Mouse (Mus musculus): ENCODE data around the gene Nf2. TPM values are rescaled to one million over a fixed set of nuclear protein-coding genes. Genes with fewer than 3 reads are reported as not detected.
"Not testable (repeated sequence)": the region's sequence is repeated elsewhere in the genome, so short reads cannot be mapped to it uniquely, and the experiment has no call there.

Gene Nf2
- polyA plus RNA-seq, 1 experiment from 2014 or later = 93.1 TPM

DNA sequence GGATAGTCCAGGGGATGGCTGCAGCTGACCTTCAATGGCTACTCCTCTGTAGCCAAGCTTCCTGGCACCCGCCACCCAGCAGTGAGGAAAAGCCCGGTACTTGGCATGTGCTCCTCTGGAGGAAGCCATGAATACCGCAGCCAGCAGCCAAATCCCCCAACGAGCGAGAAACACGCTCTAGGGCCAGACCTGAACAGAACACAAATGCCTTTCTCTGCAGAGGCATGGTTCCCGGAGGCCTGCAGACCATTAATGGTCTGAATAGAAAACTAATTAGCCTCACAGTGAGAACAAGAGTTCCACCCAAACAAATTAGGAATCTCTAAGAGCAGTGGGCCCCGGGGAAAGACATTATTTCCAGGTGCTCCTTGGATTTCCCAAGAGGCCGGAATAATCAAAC is 46.3 kb downstream of the Nf2 start:
- no peak for TF ChIP-seq CTCF (IDR thresholded peaks at IDR 0.05)
- no peaks in the 10 kb centered on the region for H3K27me3 ChIP-seq
- ATAC-seq (no peak), DNase-seq (ENCODE audit: low read depth, low spot score) (no peak)
- ChIA-PET POLR2A (no interaction called here), CTCF (no interaction called here)
- in situ Hi-C loops (cut with MboI; ENCODE audit: low pct_unique_long_range_greater_than_20kb) = no loop called here

DNA sequence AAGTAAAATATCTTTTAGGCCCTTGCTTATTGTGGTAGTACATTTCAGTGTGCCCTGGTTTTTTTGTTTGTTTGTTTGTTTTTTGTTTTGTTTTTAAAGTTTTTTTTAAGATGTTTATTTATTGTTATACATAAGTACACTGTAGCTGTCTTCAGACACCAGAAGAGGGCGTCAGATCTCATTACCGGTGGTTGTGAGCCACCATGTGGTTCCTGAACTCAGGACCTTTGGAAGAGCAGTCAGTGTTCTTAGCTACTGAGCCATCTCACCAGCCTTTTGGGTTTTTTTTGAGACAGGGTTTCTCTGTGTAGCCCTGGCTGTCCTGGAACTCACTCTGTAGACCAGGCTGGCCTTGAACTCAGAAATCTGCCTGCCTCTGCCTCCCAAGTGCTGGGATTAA is 46.9 kb downstream of the Nf2 start:
- in situ Hi-C loops (cut with MboI; ENCODE audit: low pct_unique_long_range_greater_than_20kb); H3K27me3 ChIP-seq; DNase-seq (ENCODE audit: low read depth, low spot score); CTCF ChIA-PET; ATAC-seq: not testable (repeated sequence)
- POLR2A ChIA-PET = interaction anchor here (0.6 kb wide), 1 partner anchor 13 kb away, joined by 3 read pairs; no protein-coding TSS in a partner anchor
- peak; percentile 29 for TF ChIP-seq CTCF (IDR thresholded peaks at IDR 0.05)

DNA sequence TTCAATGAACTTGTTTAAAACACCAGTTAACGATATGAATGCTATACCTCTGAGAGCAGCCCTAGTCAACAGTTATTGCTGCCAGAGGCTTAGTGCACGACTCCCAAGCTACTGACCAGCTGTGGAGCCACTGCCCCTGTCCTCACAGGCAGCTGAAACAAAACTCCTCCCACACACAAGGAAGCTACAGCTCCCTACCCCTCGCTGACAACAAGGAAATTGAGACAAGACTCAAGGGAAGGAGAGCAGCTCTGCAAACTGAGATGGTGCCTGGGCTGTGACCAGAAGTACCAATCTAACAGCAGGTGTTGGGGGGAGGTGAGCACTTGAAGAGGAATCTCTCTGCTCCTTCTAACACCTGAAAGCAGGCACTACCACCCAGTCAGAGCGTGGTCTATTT is 48.7 kb downstream of the Nf2 start:
- CTCF ChIA-PET = interaction anchor here (3.0 kb wide), 1 partner anchor 11 kb away, joined by 10 read pairs; no protein-coding TSS in a partner anchor
- POLR2A ChIA-PET = interaction anchor here (0.9 kb wide), 1 partner anchor 19 kb away, joined by 3 read pairs; no protein-coding TSS in a partner anchor
- no peaks in the 10 kb centered on the region for H3K27me3 ChIP-seq
- in situ Hi-C loops (cut with MboI; ENCODE audit: low pct_unique_long_range_greater_than_20kb) = no loop called here
- no peak for TF ChIP-seq CTCF (IDR thresholded peaks at IDR 0.05)
- no peak for DNase-seq (ENCODE audit: low read depth, low spot score)
- no peak for ATAC-seq

DNA sequence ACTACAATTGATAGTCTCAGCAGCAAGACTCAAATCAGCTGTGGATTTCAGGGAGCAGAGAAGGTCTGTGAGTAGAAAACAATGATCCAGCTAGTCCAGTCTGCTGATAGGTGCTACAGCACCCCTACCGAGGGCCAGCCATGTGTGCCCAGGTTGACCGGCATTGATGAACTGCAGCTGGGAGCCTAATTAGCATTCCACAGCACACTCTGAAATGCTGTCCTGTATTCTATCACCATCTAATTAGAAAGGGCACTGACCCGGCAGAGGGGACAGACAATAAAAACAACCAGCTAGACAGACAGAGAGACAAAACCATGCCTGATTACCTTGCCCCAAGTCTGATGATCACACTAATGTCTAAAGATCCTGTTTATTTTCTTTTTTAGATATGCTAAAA is 56.3 kb downstream of the Nf2 start:
- DNase-seq (ENCODE audit: low read depth, low spot score) (no peak), ATAC-seq (no peak)
- in situ Hi-C loops (cut with MboI; ENCODE audit: low pct_unique_long_range_greater_than_20kb) = no loop called here
- POLR2A ChIA-PET = no interaction called here
- CTCF ChIA-PET = interaction anchor here (0.9 kb wide), 1 partner anchor 20 kb away, joined by 4 read pairs; no protein-coding TSS in a partner anchor
- TF ChIP-seq CTCF (IDR thresholded peaks at IDR 0.05) = no peak
- H3K27me3 ChIP-seq = no peaks in the 10 kb centered on the region

DNA sequence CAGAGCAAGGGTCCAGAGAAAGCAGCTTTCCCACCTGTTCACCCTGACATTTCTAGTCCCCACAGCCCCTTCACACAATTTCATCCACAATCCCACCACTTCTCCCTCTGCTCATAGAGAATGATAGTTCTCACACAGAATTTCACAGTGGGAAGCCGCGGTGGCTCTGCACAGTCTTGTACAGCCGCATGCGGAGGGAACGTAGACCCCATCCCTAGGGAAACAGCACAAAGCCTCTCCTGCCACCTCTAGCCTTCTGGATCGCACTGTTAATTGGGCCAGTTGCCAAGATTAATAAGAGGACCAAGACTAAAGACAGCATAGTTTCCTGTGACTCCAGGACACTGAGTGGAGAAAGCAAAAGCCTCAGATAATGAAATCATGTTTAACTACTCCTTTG is 57.8 kb downstream of the Nf2 start:
- no peak for DNase-seq (ENCODE audit: low read depth, low spot score)
- ChIA-PET CTCF (no interaction called here), POLR2A (no interaction called here)
- ATAC-seq = no peak
- in situ Hi-C loops (cut with MboI; ENCODE audit: low pct_unique_long_range_greater_than_20kb) = no loop called here
- no peaks in the 10 kb centered on the region for H3K27me3 ChIP-seq
- TF ChIP-seq CTCF (IDR thresholded peaks at IDR 0.05) = no peak

DNA sequence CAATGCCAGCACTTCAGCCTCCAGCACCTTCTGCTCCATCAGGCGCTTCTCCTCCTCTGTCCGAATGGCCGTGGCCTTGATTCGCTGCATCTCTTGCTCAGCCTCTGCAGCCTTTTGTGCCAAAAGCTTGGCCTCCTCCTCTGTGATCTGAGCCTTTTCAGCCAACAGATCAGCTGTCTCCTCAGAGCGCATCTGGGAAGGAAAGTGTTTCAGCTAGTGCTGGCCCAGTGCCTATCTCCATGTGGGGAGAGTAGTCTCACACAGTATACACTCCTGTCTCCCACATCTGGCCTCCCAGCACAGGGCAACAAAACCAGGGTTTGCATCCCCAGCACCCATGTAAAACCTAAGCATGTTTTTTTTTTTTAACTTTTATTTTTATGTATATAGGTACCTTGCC is 59.6 kb downstream of the Nf2 start:
- no peak for TF ChIP-seq CTCF (IDR thresholded peaks at IDR 0.05)
- POLR2A ChIA-PET = no interaction called here
- in situ Hi-C loops (cut with MboI; ENCODE audit: low pct_unique_long_range_greater_than_20kb) = no loop called here
- CTCF ChIA-PET = no interaction called here
- H3K27me3 ChIP-seq = no peaks in the 10 kb centered on the region
- ATAC-seq (no peak), DNase-seq (ENCODE audit: low read depth, low spot score) (no peak)

DNA sequence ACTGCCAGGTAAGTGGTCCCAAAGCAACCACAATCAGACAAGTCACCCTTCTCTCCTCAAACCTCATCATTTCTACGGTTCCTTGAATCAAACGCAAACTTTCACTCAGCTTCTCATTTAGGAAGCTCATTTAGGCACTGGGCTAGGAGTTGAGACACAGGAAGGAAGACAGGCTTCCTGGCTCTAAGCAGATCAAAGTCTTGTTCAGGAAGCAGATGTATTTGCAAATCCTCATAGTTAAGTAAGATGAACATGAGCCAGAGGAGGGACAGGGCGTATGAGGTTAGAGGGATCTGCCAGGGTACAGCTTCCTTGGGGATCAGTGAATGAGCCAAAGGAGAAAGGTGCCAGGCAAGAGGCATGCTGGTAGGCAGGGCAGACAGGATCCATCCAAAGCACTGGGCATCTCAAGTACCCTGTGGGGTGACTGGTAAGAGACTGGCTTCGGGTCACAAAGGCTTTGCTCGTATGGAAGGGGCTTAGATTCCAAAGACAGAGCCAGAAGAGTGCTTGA is 64.7 kb downstream of the Nf2 start:
- CTCF ChIA-PET = interaction anchor here (0.8 to 1.5 kb wide), 2 partner anchors 11 to 27 kb away, joined by 4 read pairs; no protein-coding TSS in a partner anchor
- in situ Hi-C loops (cut with MboI; ENCODE audit: low pct_unique_long_range_greater_than_20kb) = no loop called here
- DNase-seq (ENCODE audit: low read depth, low spot score) (no peak), ATAC-seq (no peak)
- no peaks in the 10 kb centered on the region for H3K27me3 ChIP-seq
- POLR2A ChIA-PET = no interaction called here
- TF ChIP-seq CTCF (IDR thresholded peaks at IDR 0.05) = no peak

DNA sequence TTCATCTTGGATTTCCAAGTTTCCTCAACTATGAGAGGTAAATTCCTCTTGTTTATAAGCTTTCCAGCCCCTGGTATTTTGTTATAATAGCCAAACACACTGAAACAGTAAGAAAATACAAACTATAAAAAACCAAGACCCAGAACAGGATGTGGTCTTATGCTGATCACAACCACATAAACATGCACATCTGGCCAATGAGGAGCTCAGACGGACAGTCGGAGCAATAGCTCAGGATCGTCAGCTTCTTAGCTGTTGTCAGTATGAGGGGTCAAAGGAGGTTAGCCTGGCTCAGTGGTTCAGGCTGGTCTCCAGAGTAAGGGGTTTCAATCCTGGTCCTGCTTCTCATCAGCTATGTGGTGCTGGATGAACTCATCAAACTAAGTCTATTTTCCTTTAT is 66.2 kb downstream of the Nf2 start:
- no peaks in the 10 kb centered on the region for H3K27me3 ChIP-seq
- ATAC-seq = no peak
- no peak for DNase-seq (ENCODE audit: low read depth, low spot score)
- in situ Hi-C loops (cut with MboI; ENCODE audit: low pct_unique_long_range_greater_than_20kb) = no loop called here
- ChIA-PET CTCF (no interaction called here), POLR2A (no interaction called here)
- no peak for TF ChIP-seq CTCF (IDR thresholded peaks at IDR 0.05)

DNA sequence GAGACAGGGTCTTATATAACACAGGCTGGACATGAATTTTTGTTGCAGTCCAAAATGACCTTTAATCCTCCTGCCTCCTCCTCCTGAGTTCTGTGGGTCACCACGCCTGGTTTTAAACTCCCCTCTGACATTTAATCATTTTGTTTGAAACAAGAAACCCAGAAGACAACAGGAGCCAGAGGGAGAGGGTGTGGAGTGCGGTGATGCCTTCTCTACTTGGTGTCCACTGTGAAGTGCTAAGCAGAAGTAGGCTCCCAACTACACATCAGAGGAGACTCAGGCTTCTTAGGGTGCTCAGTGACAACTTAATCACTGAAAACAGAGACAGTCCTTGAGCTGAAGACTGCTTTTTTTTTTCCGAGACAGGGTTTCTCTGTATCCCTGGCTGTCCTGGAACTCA is 68.4 kb downstream of the Nf2 start:
- no peak for ATAC-seq
- POLR2A ChIA-PET = no interaction called here
- CTCF ChIA-PET = no interaction called here
- TF ChIP-seq CTCF (IDR thresholded peaks at IDR 0.05) = no peak
- DNase-seq (ENCODE audit: low read depth, low spot score) = no peak
- H3K27me3 ChIP-seq = no peaks in the 10 kb centered on the region
- in situ Hi-C loops (cut with MboI; ENCODE audit: low pct_unique_long_range_greater_than_20kb) = no loop called here

DNA sequence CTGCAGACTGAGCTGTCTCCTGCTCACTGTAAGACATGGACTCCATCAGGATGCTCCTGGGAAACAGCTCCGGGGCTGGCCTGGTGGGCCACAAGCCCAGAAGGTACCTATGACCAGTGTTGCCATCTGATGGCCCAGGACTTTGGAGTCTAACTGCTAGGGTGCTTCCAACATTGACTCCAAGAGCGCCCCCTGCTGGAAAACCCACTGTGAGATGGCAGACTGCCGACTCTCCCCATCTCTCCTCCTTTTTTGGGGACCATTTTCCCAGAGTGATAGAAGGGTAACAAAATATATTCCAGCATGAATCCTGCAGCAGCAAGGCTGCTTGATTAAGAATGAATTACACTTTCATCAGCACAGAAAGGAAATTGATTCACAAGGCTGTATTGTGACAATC is 76.4 kb downstream of the Nf2 start:
- in situ Hi-C loops (cut with MboI; ENCODE audit: low pct_unique_long_range_greater_than_20kb) = loop anchor here (5.0 kb wide), 1 partner anchor 336 kb away; no protein-coding TSS in a partner anchor
- DNase-seq (ENCODE audit: low read depth, low spot score) (no peak), ATAC-seq (no peak)
- no peak for TF ChIP-seq CTCF (IDR thresholded peaks at IDR 0.05)
- H3K27me3 ChIP-seq = no peaks in the 10 kb centered on the region
- ChIA-PET POLR2A (no interaction called here), CTCF (interaction anchor here (0.6 to 2.0 kb wide), 6 partner anchors 11 to 70 kb away, joined by 3 to 5 read pairs (median 4); no protein-coding TSS in a partner anchor)

DNA sequence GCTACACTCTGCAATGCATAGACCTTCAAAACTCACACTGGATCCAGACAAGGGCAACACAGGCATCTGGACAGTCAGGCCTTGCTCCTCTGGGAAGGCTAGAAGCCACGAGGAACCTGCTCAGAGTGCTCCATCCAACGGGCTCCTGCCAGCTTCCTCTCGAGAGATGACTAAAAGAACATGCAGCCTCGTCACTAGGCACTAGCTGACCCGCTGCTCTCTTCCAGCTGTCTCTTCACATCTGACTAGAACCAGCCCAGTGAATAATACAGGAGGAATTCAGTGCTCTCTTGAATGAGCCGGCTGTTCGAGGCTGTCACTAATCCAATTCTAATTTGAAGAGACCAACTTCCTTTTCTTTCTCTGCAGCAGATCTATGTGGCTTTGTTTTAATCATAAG is 77.6 kb downstream of the Nf2 start:
- no peaks in the 10 kb centered on the region for H3K27me3 ChIP-seq
- POLR2A ChIA-PET = no interaction called here
- CTCF ChIA-PET = interaction anchor here (0.7 kb wide), 1 partner anchor 28 kb away, joined by 3 read pairs; no protein-coding TSS in a partner anchor
- DNase-seq (ENCODE audit: low read depth, low spot score) = no peak
- no peak for TF ChIP-seq CTCF (IDR thresholded peaks at IDR 0.05)
- in situ Hi-C loops (cut with MboI; ENCODE audit: low pct_unique_long_range_greater_than_20kb) = loop anchor here (5.0 kb wide), 1 partner anchor 334 kb away; no protein-coding TSS in a partner anchor
- ATAC-seq = no peak

DNA sequence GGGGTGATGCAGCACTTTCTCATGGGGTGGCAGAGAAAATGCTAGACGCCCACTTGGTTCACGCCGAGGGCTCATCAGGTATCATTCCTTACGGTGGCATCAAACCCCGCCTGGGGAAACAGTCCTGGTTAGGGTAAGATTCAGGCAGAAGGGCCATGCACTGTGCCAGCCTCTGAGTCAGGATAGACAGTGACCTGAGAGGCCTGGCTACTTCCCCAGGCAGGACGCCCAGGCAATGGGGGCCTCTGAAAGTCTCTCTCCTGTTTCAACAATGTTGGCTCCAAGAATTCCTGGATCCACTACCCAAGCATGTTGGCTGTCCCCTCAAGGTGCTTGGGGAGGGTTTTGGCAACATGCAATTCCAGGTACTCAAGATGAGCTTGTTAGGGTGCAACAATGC is 79.5 kb downstream of the Nf2 start:
- no peak for TF ChIP-seq CTCF (IDR thresholded peaks at IDR 0.05)
- ChIA-PET POLR2A (no interaction called here), CTCF (interaction anchor here (1.2 kb wide), 1 partner anchor 25 kb away, joined by 3 read pairs; no protein-coding TSS in a partner anchor)
- ATAC-seq = no peak
- DNase-seq (ENCODE audit: low read depth, low spot score) = no peak
- H3K27me3 ChIP-seq = no peaks in the 10 kb centered on the region
- in situ Hi-C loops (cut with MboI; ENCODE audit: low pct_unique_long_range_greater_than_20kb) = loop anchor here (5.0 kb wide), 1 partner anchor 333 kb away; no protein-coding TSS in a partner anchor

All from Patski (cell line).